Mouse (Mus musculus): ENCODE results near the gene Ccdc150.

GRCm38 (mm10) chr1:54326647-54327046 is 76.2 kb downstream of the Ccdc150 start:
- TF ChIP-seq CTCF (IDR thresholded peaks at IDR 0.05; ENCODE audit: low read depth, low read length) (no peak), GATA1 (IDR thresholded peaks at IDR 0.05; ENCODE audit: borderline replicate concordance, low read length) (no peak)

Measured in G1E (cell line).